Mouse (Mus musculus) myocyte (in vitro differentiated cells): ENCODE results near the gene Rbl2.

Experiments used
- E2F4 ChIP-seq: IDR thresholded peaks from one replicate; pipeline ENCODE4 v1.6.1; 2011; ENCODE audit warnings: mild to moderate bottlenecking, control low read depth, moderate library complexity; ENCODE audit not compliant: insufficient read depth
- MAX ChIP-seq: IDR thresholded peaks from one replicate; pipeline ENCODE4 v1.6.1; 2011; ENCODE audit warnings: low read depth, mild to moderate bottlenecking, control low read depth
- MYOD1 ChIP-seq, 3 experiments: IDR thresholded peaks; one replicate each; pipeline ENCODE4 v1.6.1; 2011; ENCODE audit warnings: control low read depth in 2 of 3, low read depth in 2 of 3, mild to moderate bottlenecking in 2 of 3, moderate library complexity in 1 of 3; ENCODE audit not compliant: insufficient read length in 2 of 3, control insufficient read depth in 1 of 3
- MYOG ChIP-seq, 3 experiments: IDR thresholded peaks; one replicate each; pipeline ENCODE4 v1.6.1; 2011; ENCODE audit warnings: control low read depth in 2 of 3, low read depth in 2 of 3, mild to moderate bottlenecking in 2 of 3; ENCODE audit not compliant: insufficient read length in 2 of 3, control insufficient read depth in 1 of 3, insufficient read depth in 1 of 3
- POLR2A ChIP-seq: IDR thresholded peaks from one replicate; pipeline ENCODE4 v1.6.1; 2011; ENCODE audit warnings: low read depth, mild to moderate bottlenecking, control low read depth, moderate library complexity; ENCODE audit not compliant: insufficient read length
- POLR2AphosphoS2 ChIP-seq: IDR thresholded peaks from one replicate; pipeline ENCODE4 v1.6.1; 2011; ENCODE audit warnings: low read depth, control low read depth; ENCODE audit not compliant: insufficient read length
- SRF ChIP-seq: IDR thresholded peaks from one replicate; pipeline ENCODE4 v1.6.1; 2011; ENCODE audit warnings: low read depth; ENCODE audit not compliant: control insufficient read depth, insufficient read length
- TCF12 ChIP-seq: IDR thresholded peaks from one replicate; pipeline ENCODE4 v1.6.1; 2011; ENCODE audit warnings: mild to moderate bottlenecking, control low read depth; ENCODE audit not compliant: poor library complexity, insufficient read depth, severe bottlenecking
- TCF3 ChIP-seq: IDR thresholded peaks from one replicate; pipeline ENCODE4 v1.6.1; 2011; ENCODE audit warnings: low read depth, control low read depth; ENCODE audit not compliant: insufficient read length
- USF1 ChIP-seq: IDR thresholded peaks from one replicate; pipeline ENCODE4 v1.6.1; 2011; ENCODE audit warnings: low read depth, mild to moderate bottlenecking, control low read depth, moderate library complexity

- TF ChIP-seq TCF3 (no peak), E2F4 (no peak), MYOD1 (IDR thresholded peaks at IDR 0.05; ENCODE audit: control insufficient read depth in 1 of 3, insufficient read length in 2 of 3, low read depth in 2 of 3) (no peak), TCF12 (no peak), MAX (no peak), MYOG (IDR thresholded peaks at IDR 0.05; ENCODE audit: control insufficient read depth in 1 of 3, insufficient read depth in 1 of 3, insufficient read length in 2 of 3, low read depth in 2 of 3) (no peak), POLR2A (no peak), POLR2AphosphoS2 (no peak), SRF (no peak), USF1 (no peak)
These were observed 101.1 kb downstream of the Rbl2 start for GRCm38 (mm10) chr8:91170914-91171313.
